Mouse (Mus musculus) liver, embryonic 14.5 days (tissue): ENCODE measurements around the gene Ift74.

ENCODE experiments used
- CTCF ChIP-seq: IDR thresholded peaks from 2 replicates; pipeline ENCODE4 v1.5.1; 2016; ENCODE audit warnings: antibody characterized with exemption, low read depth, control low read depth
- EP300 ChIP-seq: IDR thresholded peaks from 2 replicates; pipeline ENCODE4 v1.6.1; 2016; ENCODE audit warnings: antibody characterized with exemption, low read depth

DNA sequence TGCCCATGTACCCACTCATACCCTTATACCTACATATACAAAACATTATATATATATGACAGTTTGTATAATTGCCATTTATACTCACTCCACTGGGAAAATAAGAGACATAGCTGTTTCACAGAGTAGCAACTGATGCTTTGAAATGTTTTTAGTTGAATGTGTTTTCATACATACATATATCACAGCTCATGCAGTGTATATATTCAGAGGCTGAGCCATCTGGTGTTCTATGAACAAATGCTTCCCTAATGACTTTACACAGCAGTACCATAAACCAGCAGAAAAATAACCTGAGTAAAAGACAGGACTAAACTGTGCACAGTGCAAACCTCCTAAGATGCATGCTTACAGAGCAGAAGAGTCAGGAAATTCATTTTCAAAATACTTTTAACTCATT is 99.5 kb downstream of the Ift74 start:
- no peak for TF ChIP-seq CTCF
- no peak for TF ChIP-seq EP300
